Mouse (Mus musculus) G1E (cell line): ENCODE measurements around the gene Slco6c1.

Source experiments
- CTCF ChIP-seq: IDR thresholded peaks from 2 replicates; pipeline ENCODE4 v1.5.1; 2012; ENCODE audit warnings: low read depth, low read length, inconsistent platforms, mixed read lengths
- POLR2AphosphoS5 ChIP-seq: IDR thresholded peaks from 2 replicates; pipeline ENCODE4 v1.6.1; 2012; ENCODE audit warnings: low read depth, low read length, inconsistent platforms; ENCODE audit not compliant: insufficient replicate concordance

- TF ChIP-seq CTCF (no peak), POLR2AphosphoS5 (no peak)
Observed at GRCm38 (mm10) chr1:97037955-97038354, 90.1 kb downstream of the Slco6c1 start.
